Mouse (Mus musculus): ENCODE data around the gene Hist1h2be. TPM values are rescaled to one million over a fixed set of nuclear protein-coding genes. Genes with fewer than 3 reads are reported as not detected.
"Not testable (repeated sequence)": the region's sequence is repeated elsewhere in the genome, so short reads cannot be mapped to it uniquely, and the experiment has no call there.

Hist1h2be gene
- total RNA-seq, 2 experiments from 2014 or later: 10.8 to 17.5 TPM

- intact Hi-C loops (cut with DNase I): no loop called here
- no peak for DNase-seq
- H3K4me3 ChIP-seq: no peak overlapping the region
- no peak for TF ChIP-seq CTCF (IDR thresholded peaks at IDR 0.05)
- no peak overlapping the region for H3K27ac ChIP-seq
These were observed 84.7 kb downstream of the Hist1h2be start for GRCm38 (mm10) chr13:23536076-23536822.

DNA sequence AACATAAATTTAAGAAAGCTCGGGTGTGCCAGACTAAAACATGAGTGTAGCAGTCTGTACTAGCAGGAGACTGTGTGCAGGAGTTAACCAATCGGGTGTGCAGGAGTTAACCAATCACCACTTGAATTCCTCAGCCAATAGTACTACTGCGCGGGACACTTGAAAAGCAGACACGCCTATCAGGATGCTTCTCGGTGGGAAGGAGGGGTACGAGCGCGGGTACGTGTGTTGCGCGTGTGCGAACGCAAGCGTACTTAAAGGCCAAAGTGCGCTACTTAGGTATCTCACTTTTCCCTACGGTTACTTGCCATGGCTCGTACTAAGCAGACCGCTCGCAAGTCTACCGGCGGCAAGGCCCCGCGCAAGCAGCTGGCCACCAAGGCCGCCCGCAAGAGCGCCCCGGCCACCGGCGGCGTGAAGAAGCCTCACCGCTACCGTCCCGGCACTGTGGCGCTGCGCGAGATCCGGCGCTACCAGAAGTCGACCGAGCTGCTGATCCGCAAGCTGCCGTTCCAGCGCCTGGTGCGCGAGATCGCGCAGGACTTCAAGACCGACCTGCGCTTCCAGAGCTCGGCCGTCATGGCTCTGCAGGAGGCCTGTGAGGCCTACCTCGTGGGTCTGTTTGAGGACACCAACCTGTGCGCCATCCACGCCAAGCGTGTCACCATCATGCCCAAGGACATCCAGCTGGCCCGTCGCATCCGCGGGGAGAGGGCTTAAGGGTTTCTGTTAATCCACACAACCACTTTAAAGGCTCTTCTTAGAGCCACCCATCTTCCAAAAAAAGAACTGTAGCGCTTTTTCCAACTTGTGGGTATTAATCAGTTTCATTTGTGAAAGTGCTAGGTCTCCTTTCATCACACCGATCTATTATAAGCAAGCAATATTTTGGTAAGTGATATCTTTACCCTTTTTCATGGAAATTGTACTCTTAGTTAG lies 85.5 kb downstream of the Hist1h2be start, which contains the start of gene Hist1h3g:
Gene Hist1h3g (plus strand): TSS at position 286 of the 939 bp plus-strand sequence.
- DNase-seq: peak; percentile 83
- intact Hi-C loops (cut with DNase I): not testable (repeated sequence)
- peak within 1 kb of the TSS; percentile 70 for H3K4me3 ChIP-seq
- H3K27ac ChIP-seq: peak within 1 kb of the TSS; percentile 28

GRCm38 (mm10) chr13:23534368-23535131 lies 86.4 kb downstream of the Hist1h2be start:
- no peak for DNase-seq
- Histone ChIP-seq H3K4me3 (peak overlapping the region; percentile 70), H3K27ac (peak overlapping the region; percentile 28)
- TF ChIP-seq CTCF (IDR thresholded peaks at IDR 0.05): no peak
- intact Hi-C loops (cut with DNase I): loop anchor here (5.0 kb wide), 2 partner anchors 48 to 1822 kb away; partner anchors contain the start of gene Hist1h4d

Small RNAs within 50 kb of the gene (microRNA-seq; reads per million reads assigned to microRNA genes)
- gene Gm44297 (not detected), gene Gm44359 (not detected), gene Gm44394 (not detected)

Other genes starting within 250 kb of the Hist1h2be start
- 1 to 10 TPM; 3.6 to 3.9 TPM for gene Abt1, start 197.3 kb downstream of the Hist1h2be start, total RNA-seq (2021)
- not detected for gene Btn1a1, start 155.2 kb downstream of the Hist1h2be start, total RNA-seq (2021)
- gene Btn2a2, start 132.3 kb downstream of the Hist1h2be start, total RNA-seq (2021): not detected
- 100 to 1,000 TPM; 131 to 139 TPM for gene Hist1h4h, start 90.1 kb downstream of the Hist1h2be start, total RNA-seq (2021)
- 1 to 10 TPM in 1 of 2 experiments, not detected in 1; 2.0 TPM for gene Hist1h2af, start 87.2 kb downstream of the Hist1h2be start, total RNA-seq (2021)
- gene Hist1h3g, start 85.7 kb downstream of the Hist1h2be start, total RNA-seq (2021): not detected
- gene Hist1h2bh, start 77.7 kb downstream of the Hist1h2be start, total RNA-seq (2021): 1 to 10 TPM in 1 of 2 experiments, under 1 TPM in 1; 0.94 to 1.0 TPM
- 1 to 10 TPM; 2.9 to 4.0 TPM for gene Hist1h3f, start 77.1 kb downstream of the Hist1h2be start, total RNA-seq (2021)
- gene Hist1h4f, start 69.5 kb downstream of the Hist1h2be start, total RNA-seq (2021): 1 to 10 TPM; 7.8 to 8.7 TPM
- under 1 TPM; 0.56 to 0.81 TPM for gene Hist1h1d, start 67.9 kb downstream of the Hist1h2be start, total RNA-seq (2021)
- 10 to 100 TPM in 1 of 2 experiments, 1 to 10 TPM in 1; 8.3 to 12.9 TPM for gene Hist1h3e, start 58.8 kb downstream of the Hist1h2be start, total RNA-seq (2021)
- under 1 TPM in 1 of 2 experiments, not detected in 1; 0.45 TPM for gene Hist1h2ae, start 49.9 kb downstream of the Hist1h2be start, total RNA-seq (2021)
- gene Hist1h2bg, start 49.7 kb downstream of the Hist1h2be start, total RNA-seq (2021): 1 to 10 TPM; 2.9 to 7.6 TPM
- gene Hist1h2bf, start 46.9 kb downstream of the Hist1h2be start, total RNA-seq (2021): 1 to 10 TPM; 3.6 to 3.8 TPM
- gene Hist1h2ad, start 46.7 kb downstream of the Hist1h2be start, total RNA-seq (2021): 1 to 10 TPM; 1.0 to 1.3 TPM
- 1 to 10 TPM; 2.0 to 3.0 TPM for gene Hist1h3d, start 45.4 kb downstream of the Hist1h2be start, total RNA-seq (2021)
- 10 to 100 TPM; 31.0 to 36.0 TPM for gene Hist1h4d, start 39.5 kb downstream of the Hist1h2be start, total RNA-seq (2021)
- gene Hist1h1e, start 1.4 kb upstream of the Hist1h2be start, total RNA-seq (2021): 10 to 100 TPM; 29.1 to 34.0 TPM
- gene Hist1h2ac, start 62.8 kb upstream of the Hist1h2be start, total RNA-seq (2021): under 1 TPM; 0.84 to 0.92 TPM
- 10 to 100 TPM; 59.1 to 76.4 TPM for gene Hist1h2bc, start 63.1 kb upstream of the Hist1h2be start, total RNA-seq (2021)
- not detected for gene Hist1h1t, start 74.7 kb upstream of the Hist1h2be start, total RNA-seq (2021)
- gene Hist1h4c, start 77.3 kb upstream of the Hist1h2be start, total RNA-seq (2021): 10 to 100 TPM; 49.8 to 61.2 TPM
- 10 to 100 TPM; 16.0 to 18.7 TPM for gene Hfe, start 89.7 kb upstream of the Hist1h2be start, total RNA-seq (2021)
- 100 to 1,000 TPM; 135 to 164 TPM for gene Hist1h1c, start 117.7 kb upstream of the Hist1h2be start, total RNA-seq (2021)
- not detected for gene Hist1h3c, start 124.5 kb upstream of the Hist1h2be start, total RNA-seq (2021)
- gene Hist1h2bb, start 125.6 kb upstream of the Hist1h2be start, total RNA-seq (2021): 1 to 10 TPM; 1.1 to 2.3 TPM
- 1 to 10 TPM in 1 of 2 experiments, not detected in 1; 1.9 TPM for gene Hist1h2ab, start 130.0 kb upstream of the Hist1h2be start, total RNA-seq (2021)
- 1 to 10 TPM; 1.6 to 1.8 TPM for gene Hist1h3b, start 131.1 kb upstream of the Hist1h2be start, total RNA-seq (2021)
- 1 to 10 TPM; 2.1 to 3.7 TPM for gene Hist1h4b, start 135.9 kb upstream of the Hist1h2be start, total RNA-seq (2021)
- gene Hist1h4a, start 140.1 kb upstream of the Hist1h2be start, total RNA-seq (2021): 1 to 10 TPM in 1 of 2 experiments, under 1 TPM in 1; 0.61 to 1.4 TPM
- 1 to 10 TPM; 2.9 to 4.2 TPM for gene Hist1h3a, start 141.3 kb upstream of the Hist1h2be start, total RNA-seq (2021)
- 1 to 10 TPM; 1.2 to 1.5 TPM for gene Hist1h1a, start 142.5 kb upstream of the Hist1h2be start, total RNA-seq (2021)
- not detected for gene Trim38, start 148.8 kb upstream of the Hist1h2be start, total RNA-seq (2021)
- not detected for gene Slc17a2, start 185.9 kb upstream of the Hist1h2be start, total RNA-seq (2021)
- gene Slc17a3, start 218.3 kb upstream of the Hist1h2be start, total RNA-seq (2021): not detected
- not detected for gene Slc17a1, start 246.6 kb upstream of the Hist1h2be start, total RNA-seq (2021)

Data from gastrocnemius, adult 2 months (tissue).